Mouse (Mus musculus) left cerebral cortex, adult 6 months (tissue): Measurements from ENCODE around the gene Arid4a. TPM values are rescaled to one million over a fixed set of nuclear protein-coding genes. Genes with fewer than 3 reads are reported as not detected.

Experiments used
- long read RNA-seq, 2 experiments: library from polyadenylated mRNA; unstranded; transcript quantifications; one replicate each; pipeline ENCODE4 v2.0.0; 2019 to 2020
- polyA plus RNA-seq: library from polyadenylated mRNA; unstranded; fragments of <200 nt; fragmentation: Nextera tagmentation; gene quantifications from 2 replicates; pipeline ENCODE4 v1.2.3, GENCODE M21; 2021

Arid4a gene
- 27.4 and 32.7 TPM in 2 replicates for polyA plus RNA-seq
- long read RNA-seq, experiment 1, partial matches to known transcripts: 36 of 44 reads
- long read RNA-seq, experiment 1, other reads (novel, unspliced or antisense): 7 of 44 reads
- long read RNA-seq, experiment 2, partial matches to known transcripts: 74 of 79 reads
- long read RNA-seq, experiment 2, other reads (novel, unspliced or antisense): 3 of 79 reads

DNA sequence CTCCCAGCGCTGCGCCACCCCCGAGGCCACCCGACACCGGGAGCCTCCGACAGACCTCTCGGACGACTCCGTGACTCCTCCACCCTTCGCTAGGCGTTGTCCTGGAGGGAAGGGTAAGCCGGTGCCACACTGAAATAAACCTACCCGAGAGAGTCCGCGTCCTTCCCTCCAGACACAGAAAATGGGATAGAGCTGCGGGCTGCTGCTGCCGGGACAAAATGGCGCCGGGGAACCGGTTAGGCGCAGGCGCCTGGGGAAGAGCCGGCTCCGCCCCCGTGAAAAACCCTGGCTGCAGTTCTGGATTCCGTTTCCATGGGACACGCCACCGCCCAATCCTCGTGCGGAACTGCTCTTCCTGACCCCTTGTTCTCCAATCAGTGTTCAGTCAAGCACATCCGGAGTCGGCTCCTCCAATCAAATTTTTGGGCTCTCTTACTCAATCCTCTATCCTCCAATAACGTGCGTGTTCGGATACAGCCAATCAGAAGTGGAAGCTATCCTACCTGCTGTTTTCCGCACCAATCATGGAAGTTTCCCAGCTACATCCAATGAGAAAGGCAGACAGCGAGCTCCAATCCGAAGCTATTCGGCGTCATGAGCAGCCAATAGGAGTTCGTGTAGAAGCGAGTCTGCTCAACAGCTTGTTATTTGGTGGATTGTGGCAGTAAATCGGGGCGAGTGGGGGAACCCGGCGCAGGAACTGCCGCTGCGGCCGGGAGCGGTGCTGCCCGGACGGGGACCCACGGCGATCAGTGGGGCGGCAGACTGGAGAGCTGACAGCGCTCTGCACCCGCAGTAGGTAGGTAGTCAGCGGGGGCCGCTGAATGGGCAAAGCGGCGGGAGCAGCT is at the start of gene Arid4a:
TSS of gene Arid4a (plus strand) at position 628 of the 848 bp plus-strand sequence.

DNA sequence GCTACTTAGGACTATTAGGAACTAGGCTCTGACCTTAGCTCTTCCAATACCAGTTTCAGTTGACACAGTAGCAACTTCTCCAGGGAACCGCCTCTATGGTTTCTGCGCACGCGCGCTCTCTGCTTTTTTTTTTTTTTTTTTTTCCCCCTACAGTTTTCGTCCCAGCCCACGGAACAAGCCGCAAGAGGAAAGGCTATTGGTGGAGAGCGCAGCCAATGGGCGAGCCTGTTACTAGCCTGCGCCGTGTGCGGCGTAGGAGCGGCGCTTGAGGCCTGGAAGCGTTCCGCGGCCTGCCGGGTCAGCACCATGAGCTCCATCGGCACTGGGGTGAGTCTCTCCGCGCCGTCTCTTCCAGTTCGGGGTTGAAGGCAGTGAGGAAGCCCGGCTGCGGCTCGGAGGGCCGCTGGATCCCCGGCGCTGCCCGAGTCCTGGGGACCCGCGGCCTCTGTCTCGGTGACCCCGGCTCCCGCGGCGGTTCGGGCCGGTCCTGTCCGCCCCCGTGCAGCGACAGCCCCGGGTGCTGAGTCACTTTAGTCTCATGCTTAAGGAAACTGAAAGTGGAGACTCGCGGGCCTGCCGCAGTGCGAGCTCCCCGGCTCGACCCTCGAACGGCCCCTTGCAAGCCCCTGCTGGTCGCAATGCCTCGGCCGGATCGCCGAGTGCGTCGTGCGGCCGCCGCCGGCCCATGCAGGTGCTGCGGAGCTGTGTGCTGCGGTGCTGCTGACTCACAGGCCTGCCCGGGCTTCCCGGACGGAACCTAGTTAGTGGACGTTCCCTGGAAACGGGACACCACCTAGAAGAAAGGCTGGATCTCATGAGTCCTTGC is 41.1 kb upstream of the Arid4a start, which contains the start of gene Psma3:
TSS of gene Psma3 (plus strand) at position 181 of the 826 bp plus-strand sequence.

DNA sequence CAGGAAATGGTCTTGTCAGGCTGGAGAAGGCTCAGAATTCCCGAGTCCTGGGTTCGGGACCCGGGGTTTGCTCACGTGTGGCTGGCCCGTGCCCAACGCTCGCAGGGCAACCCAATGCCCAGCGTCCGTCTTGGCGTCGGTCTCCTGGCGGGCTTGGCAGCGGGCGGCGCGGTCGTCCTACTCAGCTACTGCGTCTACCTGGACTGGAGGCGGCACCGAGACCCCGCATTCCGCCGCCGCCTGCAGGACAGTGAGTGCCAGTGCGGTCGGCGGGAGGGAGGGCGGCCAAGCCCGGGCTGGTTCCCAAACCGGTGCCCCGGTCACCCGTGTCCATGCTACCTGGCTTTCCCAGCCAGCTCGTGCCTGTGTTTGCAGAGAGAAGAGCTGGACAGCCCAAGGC is 95.5 kb downstream of the Arid4a start, which contains the start of gene Tomm20l:
TSS of gene Tomm20l (plus strand) at position 98 of the 400 bp plus-strand sequence.

DNA sequence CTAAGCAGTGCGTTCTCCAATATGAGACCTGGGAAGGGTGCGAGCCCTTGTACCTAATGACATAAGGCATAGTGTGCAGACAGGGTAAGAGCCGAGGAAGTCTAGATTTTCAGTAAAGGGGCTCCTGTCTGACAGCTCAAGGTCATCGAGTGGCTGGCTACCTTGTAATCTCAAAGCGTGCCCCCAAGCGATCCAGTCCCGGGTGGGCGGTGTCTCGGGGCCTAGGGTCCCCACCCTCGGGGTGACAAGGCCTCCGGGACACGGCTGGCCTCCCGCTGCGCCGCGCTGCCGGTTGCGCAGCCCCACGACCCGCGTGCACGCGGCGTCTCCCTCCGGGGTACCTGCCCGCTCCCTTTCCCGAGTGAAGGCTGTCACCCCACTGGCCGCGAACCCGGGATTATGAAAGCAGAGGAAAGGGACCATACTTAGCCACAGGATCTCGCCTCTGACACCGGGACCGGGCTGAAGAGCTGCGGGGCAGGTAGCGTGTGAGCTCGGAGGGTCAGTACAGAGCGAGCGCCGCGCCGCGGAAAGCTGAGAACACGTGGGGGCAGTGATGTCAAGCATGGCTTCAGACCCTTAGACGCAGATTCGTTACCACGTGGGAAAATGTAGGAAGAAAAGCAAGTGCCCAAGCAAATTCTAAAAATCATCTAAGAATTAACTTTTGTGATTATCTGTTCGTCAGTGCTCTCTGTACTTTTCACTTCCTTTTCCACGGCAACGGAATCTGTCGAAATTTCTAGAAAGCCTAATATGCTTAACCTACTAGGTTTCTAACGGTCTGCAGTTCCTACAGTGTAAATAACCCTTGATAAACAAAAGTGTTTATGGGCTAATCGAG is 120.6 kb downstream of the Arid4a start, which contains the start of the genes Timm9 and 2700049A03Rik:
TSS of gene Timm9 (minus strand) at position 555 of the 844 bp plus-strand sequence.
TSS of gene 2700049A03Rik (plus strand) at position 719 of the 844 bp plus-strand sequence.

Other genes with a start within 250 kb of the Arid4a start
- gene Frmd6, start 190.5 kb upstream of the Arid4a start, polyA plus RNA-seq: 6.3 and 10.1 TPM in 2 replicates
- 109 and 117 TPM in 2 replicates for gene Actr10, start 78.1 kb upstream of the Arid4a start, polyA plus RNA-seq
- 420 and 451 TPM in 2 replicates for gene Psma3, start 41.4 kb upstream of the Arid4a start, polyA plus RNA-seq
- not detected in 2 replicates for gene Tomm20l, start 95.4 kb downstream of the Arid4a start, polyA plus RNA-seq
- 67.2 and 80.6 TPM in 2 replicates for gene Timm9, start 120.7 kb downstream of the Arid4a start, polyA plus RNA-seq
- 1.6 and 1.8 TPM in 2 replicates for gene 2700049A03Rik, start 120.9 kb downstream of the Arid4a start, polyA plus RNA-seq